Mouse (Mus musculus) embryonic fibroblast, embryonic 13.5 days (primary cell): ENCODE measurements around the gene Atp13a5.

Experiments
- CTCF ChIP-seq: IDR thresholded peaks from 2 replicates; pipeline ENCODE4 v1.5.1; 2011; ENCODE audit warnings: mild to moderate bottlenecking, control low read depth, low read length, moderate library complexity, borderline replicate concordance; ENCODE audit not compliant: insufficient read depth
- POLR2A ChIP-seq: IDR thresholded peaks from 2 replicates; pipeline ENCODE4 v1.6.1; 2011; ENCODE audit warnings: low read depth, mild to moderate bottlenecking, control low read depth, low read length, moderate library complexity

DNA sequence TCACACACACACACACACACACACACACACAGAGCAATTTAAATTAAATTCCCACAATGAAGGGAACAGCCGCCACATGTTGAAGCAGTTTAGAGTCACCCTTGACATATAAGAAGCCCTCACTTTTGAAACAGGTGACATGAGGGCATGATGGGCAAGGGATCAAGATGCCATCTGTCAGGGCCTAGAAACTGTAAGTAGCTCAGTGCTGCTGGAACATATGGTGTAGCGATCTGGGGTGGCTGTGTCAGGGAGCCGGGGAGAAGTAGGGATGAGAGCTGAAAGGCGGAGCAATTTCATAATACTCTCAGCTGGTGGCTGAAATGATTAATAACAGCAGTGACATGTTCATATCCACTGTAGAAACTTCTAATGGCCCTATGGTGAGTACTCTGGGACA lies 184.6 kb downstream of the Atp13a5 start:
- TF ChIP-seq CTCF (no peak), POLR2A (no peak)
